Mouse (Mus musculus): ENCODE data around the gene Cdh15. TPM values are rescaled to one million over a fixed set of nuclear protein-coding genes. Genes with fewer than 3 reads are reported as not detected.

The Cdh15 gene
- polyA plus RNA-seq (2012; ENCODE audit: insufficient read depth, insufficient read length, low replicate concordance, missing spikeins), result not detected in 2 replicates

- TF ChIP-seq CTCF (IDR thresholded peaks at IDR 0.05; ENCODE audit: insufficient read depth, low read depth, low read length) (no peak), POLR2A (IDR thresholded peaks at IDR 0.05; ENCODE audit: insufficient read depth, low read depth, low read length) (no peak)
- WGBS, result 30% methylated on average over 18 of the region's 18 CpGs
- Histone ChIP-seq H3K27ac (ENCODE audit: insufficient read depth, low read depth, low read length) (no peak within 1 kb of the TSS), H3K4me1 (ENCODE audit: control insufficient read depth, insufficient read depth, low read length) (peaks cover 17% of the 10 kb centered on the region; the same call in 1 of the 2 replicates), H3K4me3 (ENCODE audit: insufficient read depth, low read depth, low read length) (no peak within 1 kb of the TSS)
Observed at GRCm38 (mm10) chr8:122847829-122848561, at the start of gene Cdh15. Gene Cdh15, plus strand, starts transcription at chr8:122847966.

- TF ChIP-seq CTCF (IDR thresholded peaks at IDR 0.05; ENCODE audit: insufficient read depth, low read depth, low read length) (no peak), POLR2A (IDR thresholded peaks at IDR 0.05; ENCODE audit: insufficient read depth, low read depth, low read length) (no peak)
- Histone ChIP-seq H3K4me1 (ENCODE audit: control insufficient read depth, insufficient read depth, low read length) (peaks cover 60% of the 10 kb centered on the region), H3K27ac (ENCODE audit: insufficient read depth, low read depth, low read length) (peak overlapping the region; percentile 95), H3K4me3 (ENCODE audit: insufficient read depth, low read depth, low read length) (no peak overlapping the region)
- 10% methylated on average over 15 of the region's 15 CpGs for WGBS
Observed at GRCm38 (mm10) chr8:122803906-122804761, 43.6 kb upstream of the Cdh15 start.

- Histone ChIP-seq H3K27ac (ENCODE audit: insufficient read depth, low read depth, low read length) (peak overlapping the region; percentile 95), H3K4me1 (ENCODE audit: control insufficient read depth, insufficient read depth, low read length) (peaks cover 61% of the 10 kb centered on the region), H3K4me3 (ENCODE audit: insufficient read depth, low read depth, low read length) (no peak overlapping the region)
- TF ChIP-seq CTCF (IDR thresholded peaks at IDR 0.05; ENCODE audit: insufficient read depth, low read depth, low read length) (no peak), POLR2A (IDR thresholded peaks at IDR 0.05; ENCODE audit: insufficient read depth, low read depth, low read length) (no peak)
- WGBS, result 28% methylated on average over 3 of the region's 3 CpGs
Observed at GRCm38 (mm10) chr8:122805349-122805748, 42.4 kb upstream of the Cdh15 start.

- H3K4me3 ChIP-seq (ENCODE audit: insufficient read depth, low read depth, low read length), result no peak overlapping the region
- WGBS, result 50% methylated on average over 7 of the region's 7 CpGs
- TF ChIP-seq CTCF (IDR thresholded peaks at IDR 0.05; ENCODE audit: insufficient read depth, low read depth, low read length), result no peak
- TF ChIP-seq POLR2A (IDR thresholded peaks at IDR 0.05; ENCODE audit: insufficient read depth, low read depth, low read length), result no peak
- H3K27ac ChIP-seq (ENCODE audit: insufficient read depth, low read depth, low read length), result peak overlapping the region; percentile 55
- peaks cover 71% of the 10 kb centered on the region for H3K4me1 ChIP-seq (ENCODE audit: control insufficient read depth, insufficient read depth, low read length)
Observed at GRCm38 (mm10) chr8:122806956-122807538, 40.7 kb upstream of the Cdh15 start.

GRCm38 (mm10) chr8:122807907-122808306 is 39.9 kb upstream of the Cdh15 start:
- Histone ChIP-seq H3K4me3 (ENCODE audit: insufficient read depth, low read depth, low read length) (no peak overlapping the region), H3K27ac (ENCODE audit: insufficient read depth, low read depth, low read length) (no peak overlapping the region), H3K4me1 (ENCODE audit: control insufficient read depth, insufficient read depth, low read length) (peaks cover 72% of the 10 kb centered on the region)
- TF ChIP-seq POLR2A (IDR thresholded peaks at IDR 0.05; ENCODE audit: insufficient read depth, low read depth, low read length), result no peak
- no peak for TF ChIP-seq CTCF (IDR thresholded peaks at IDR 0.05; ENCODE audit: insufficient read depth, low read depth, low read length)
- 71% methylated on average over 4 of the region's 4 CpGs for WGBS

GRCm38 (mm10) chr8:122810376-122810775 is 37.4 kb upstream of the Cdh15 start:
- no peak overlapping the region for H3K27ac ChIP-seq (ENCODE audit: insufficient read depth, low read depth, low read length)
- H3K4me1 ChIP-seq (ENCODE audit: control insufficient read depth, insufficient read depth, low read length), result peaks cover 70% of the 10 kb centered on the region
- no peak for TF ChIP-seq CTCF (IDR thresholded peaks at IDR 0.05; ENCODE audit: insufficient read depth, low read depth, low read length)
- no peak for TF ChIP-seq POLR2A (IDR thresholded peaks at IDR 0.05; ENCODE audit: insufficient read depth, low read depth, low read length)
- 87% methylated on average over 8 of the region's 8 CpGs for WGBS
- no peak overlapping the region for H3K4me3 ChIP-seq (ENCODE audit: insufficient read depth, low read depth, low read length)

- Histone ChIP-seq H3K27ac (ENCODE audit: insufficient read depth, low read depth, low read length) (no peak overlapping the region), H3K4me3 (ENCODE audit: insufficient read depth, low read depth, low read length) (no peak overlapping the region), H3K4me1 (ENCODE audit: control insufficient read depth, insufficient read depth, low read length) (peaks cover 69% of the 10 kb centered on the region)
- 81% methylated on average over 16 of the region's 16 CpGs for WGBS
- TF ChIP-seq CTCF (IDR thresholded peaks at IDR 0.05; ENCODE audit: insufficient read depth, low read depth, low read length), result no peak
- no peak for TF ChIP-seq POLR2A (IDR thresholded peaks at IDR 0.05; ENCODE audit: insufficient read depth, low read depth, low read length)
Observed at GRCm38 (mm10) chr8:122811870-122812494, 35.8 kb upstream of the Cdh15 start.

- 81% methylated on average over 14 of the region's 14 CpGs for WGBS
- peaks cover 71% of the 10 kb centered on the region for H3K4me1 ChIP-seq (ENCODE audit: control insufficient read depth, insufficient read depth, low read length)
- H3K4me3 ChIP-seq (ENCODE audit: insufficient read depth, low read depth, low read length), result no peak overlapping the region
- TF ChIP-seq POLR2A (IDR thresholded peaks at IDR 0.05; ENCODE audit: insufficient read depth, low read depth, low read length) (no peak), CTCF (IDR thresholded peaks at IDR 0.05; ENCODE audit: insufficient read depth, low read depth, low read length) (no peak)
- no peak overlapping the region for H3K27ac ChIP-seq (ENCODE audit: insufficient read depth, low read depth, low read length)
Observed at GRCm38 (mm10) chr8:122812610-122813250, 35.0 kb upstream of the Cdh15 start.

Data from olfactory bulb, adult 2 months (tissue).